Mouse (Mus musculus): ENCODE measurements around the gene A830031A19Rik. TPM values are rescaled to one million over a fixed set of nuclear protein-coding genes. Genes with fewer than 3 reads are reported as not detected.

The A830031A19Rik gene
- polyA plus RNA-seq, 1 experiment from 2014 or later = not detected

- POLR2A ChIA-PET = no interaction called here
- no peak for DNase-seq (ENCODE audit: low read depth, low spot score)
- CTCF ChIA-PET = no interaction called here
- TF ChIP-seq CTCF (IDR thresholded peaks at IDR 0.05) = no peak
- H3K27me3 ChIP-seq = peaks cover 85% of the 10 kb centered on the region
- in situ Hi-C loops (cut with MboI; ENCODE audit: low pct_unique_long_range_greater_than_20kb) = no loop called here
- ATAC-seq = no peak
Observed at GRCm38 (mm10) chr11:24083076-24083405, 8.2 kb upstream of the A830031A19Rik start.

- CTCF ChIA-PET = no interaction called here
- H3K27me3 ChIP-seq = peaks cover 83% of the 10 kb centered on the region
- no peak for ATAC-seq
- no peak for TF ChIP-seq CTCF (IDR thresholded peaks at IDR 0.05)
- DNase-seq (ENCODE audit: low read depth, low spot score) = no peak
- in situ Hi-C loops (cut with MboI; ENCODE audit: low pct_unique_long_range_greater_than_20kb) = no loop called here
- POLR2A ChIA-PET = no interaction called here
Observed at GRCm38 (mm10) chr11:24082385-24083075, 7.7 kb upstream of the A830031A19Rik start.

- ATAC-seq = no peak
- no peak for DNase-seq (ENCODE audit: low read depth, low spot score)
- H3K27me3 ChIP-seq = peaks cover 86% of the 10 kb centered on the region
- ChIA-PET CTCF (no interaction called here), POLR2A (no interaction called here)
- in situ Hi-C loops (cut with MboI; ENCODE audit: low pct_unique_long_range_greater_than_20kb) = no loop called here
- no peak for TF ChIP-seq CTCF (IDR thresholded peaks at IDR 0.05)
Observed at GRCm38 (mm10) chr11:24081687-24082384, 7.0 kb upstream of the A830031A19Rik start.

- peaks cover 87% of the 10 kb centered on the region for H3K27me3 ChIP-seq
- no peak for TF ChIP-seq CTCF (IDR thresholded peaks at IDR 0.05)
- ATAC-seq (no peak), DNase-seq (ENCODE audit: low read depth, low spot score) (no peak)
- CTCF ChIA-PET = no interaction called here
- in situ Hi-C loops (cut with MboI; ENCODE audit: low pct_unique_long_range_greater_than_20kb) = no loop called here
- POLR2A ChIA-PET = no interaction called here
Observed at GRCm38 (mm10) chr11:24081016-24081686, 6.3 kb upstream of the A830031A19Rik start.

GRCm38 (mm10) chr11:24080541-24080940, 5.7 kb upstream of the A830031A19Rik start:
- DNase-seq (ENCODE audit: low read depth, low spot score) (no peak), ATAC-seq (no peak)
- TF ChIP-seq CTCF (IDR thresholded peaks at IDR 0.05) = no peak
- H3K27me3 ChIP-seq = peaks cover 86% of the 10 kb centered on the region
- in situ Hi-C loops (cut with MboI; ENCODE audit: low pct_unique_long_range_greater_than_20kb) = no loop called here
- POLR2A ChIA-PET = no interaction called here
- CTCF ChIA-PET = no interaction called here

GRCm38 (mm10) chr11:24079392-24080391, 4.8 kb upstream of the A830031A19Rik start:
- DNase-seq (ENCODE audit: low read depth, low spot score) (no peak), ATAC-seq (no peak)
- in situ Hi-C loops (cut with MboI; ENCODE audit: low pct_unique_long_range_greater_than_20kb) = no loop called here
- ChIA-PET POLR2A (no interaction called here), CTCF (no interaction called here)
- H3K27me3 ChIP-seq = peaks cover 86% of the 10 kb centered on the region
- TF ChIP-seq CTCF (IDR thresholded peaks at IDR 0.05) = no peak

- ATAC-seq = no peak
- H3K27me3 ChIP-seq = peaks cover 86% of the 10 kb centered on the region
- CTCF ChIA-PET = no interaction called here
- no peak for TF ChIP-seq CTCF (IDR thresholded peaks at IDR 0.05)
- DNase-seq (ENCODE audit: low read depth, low spot score) = no peak
- in situ Hi-C loops (cut with MboI; ENCODE audit: low pct_unique_long_range_greater_than_20kb) = no loop called here
- POLR2A ChIA-PET = no interaction called here
Observed at GRCm38 (mm10) chr11:24078706-24079316, 4.0 kb upstream of the A830031A19Rik start.

GRCm38 (mm10) chr11:24077795-24078705, 3.2 kb upstream of the A830031A19Rik start, which contains the start of gene Bcl11a:
Gene Bcl11a (plus strand): TSS chr11:24078056.
- ChIA-PET CTCF (no interaction called here), POLR2A (no interaction called here)
- no peak for ATAC-seq
- no peak for TF ChIP-seq CTCF (IDR thresholded peaks at IDR 0.05)
- peaks cover 86% of the 10 kb centered on the region for H3K27me3 ChIP-seq
- in situ Hi-C loops (cut with MboI; ENCODE audit: low pct_unique_long_range_greater_than_20kb) = no loop called here
- DNase-seq (ENCODE audit: low read depth, low spot score) = no peak
